Mouse (Mus musculus) CD4-positive, CD25-positive, alpha-beta regulatory T cell, adult 4 months (primary cell): ENCODE results near the gene Foxi2. TPM values are rescaled to one million over a fixed set of nuclear protein-coding genes. Genes with fewer than 3 reads are reported as not detected.

ENCODE experiments used
- polyA plus RNA-seq, 2 experiments: library from polyadenylated mRNA; unstranded; fragments of 100-300 nt; shearing (Covaris generic); gene quantifications; one replicate each; pipeline ENCODE4 v1.2.1; 2017

Gene Foxi2
- polyA plus RNA-seq, 2 experiments from 2014 or later: not detected

Other genes with a start within 250 kb of the Foxi2 start
- gene Nps, start 151.6 kb upstream of the Foxi2 start, polyA plus RNA-seq: not detected
- not detected for gene Clrn3, start 118.3 kb downstream of the Foxi2 start, polyA plus RNA-seq
- gene Ptpre, start 127.2 kb downstream of the Foxi2 start, polyA plus RNA-seq: 10 to 100 TPM; 36.3 to 38.2 TPM